In genomic region chr5:149483321-149484052, GRCm38 (mm10) we compare ENCODE assay signal across 9 mouse cellular contexts. TPM values are rescaled to one million over a fixed set of nuclear protein-coding genes. Genes with fewer than 3 reads are reported as not detected.
DNase-seq lines count a peak whose midpoint lies in the region; ATAC-seq and TF ChIP-seq lines count a peak whose summit lies in the region.
"Had no signal": no experiment of that assay in that cellular context is flagged by ENCODE, and none has a peak within 500 bp of the region (broad histone marks: within the 10 kb centered on the region; RNA-seq: fewer than 3 reads in every experiment).

No protein-coding gene starts in this region.

- no peak overlapping the region for H3K4me3 ChIP-seq in layer of hippocampus, adult 2 months
- H3K4me3 ChIP-seq in liver, postnatal 0 days (ENCODE audit: low read depth, low read length): no peak overlapping the region

- H3K36me3 ChIP-seq in liver, postnatal 0 days (replicated peaks; ENCODE audit: insufficient read depth, low read length): no peaks in the 10 kb centered on the region

- H3K4me2 ChIP-seq in liver, postnatal 0 days (ENCODE audit: low read depth, low read length): no peak overlapping the region

- no peaks in the 10 kb centered on the region for H3K4me1 ChIP-seq in liver, postnatal 0 days (ENCODE audit: insufficient read depth)

- 59% methylated on average over 12 of the region's 12 CpGs for WGBS in liver, postnatal 0 days (ENCODE audit: insufficient replicate concordance)

- no peak for ATAC-seq in Patski
- no peak for ATAC-seq in liver, postnatal 0 days

- no peaks in the 10 kb centered on the region for H3K27me3 ChIP-seq in Patski
- no peaks in the 10 kb centered on the region for H3K27me3 ChIP-seq in liver, postnatal 0 days (ENCODE audit: insufficient read depth, low read length)

- CTCF ChIA-PET in Patski (lab: Charles Lee): interaction anchor here (1.0 to 1.8 kb wide), 2 partner anchors 31 to 41 kb away, joined by 3 to 4 read pairs; no protein-coding TSS in a partner anchor

- POLR2A ChIA-PET in Patski (lab: Charles Lee): no interaction called here

- H3K9ac ChIP-seq in liver, postnatal 0 days (replicated peaks): no peak overlapping the region

- in situ Hi-C loops in Patski (cut with MboI; ENCODE audit: low pct_unique_long_range_greater_than_20kb): no loop called here

- peak; percentile 78 for TF ChIP-seq CTCF in layer of hippocampus, adult 2 months (conservative IDR thresholded peaks at IDR 0.05)
- peak; percentile 68 for TF ChIP-seq CTCF in Patski (IDR thresholded peaks at IDR 0.05)
- TF ChIP-seq CTCF in liver, postnatal 0 days (IDR thresholded peaks at IDR 0.05; ENCODE audit: low read depth): peak; percentile 41

- TF ChIP-seq EP300 in liver, postnatal 0 days (IDR thresholded peaks at IDR 0.05; ENCODE audit: low read depth): no peak

- no peak overlapping the region for H3K27ac ChIP-seq in layer of hippocampus, adult 2 months
- no peak overlapping the region for H3K27ac ChIP-seq in liver, postnatal 0 days (ENCODE audit: low read depth)

- no peaks in the 10 kb centered on the region for H3K9me3 ChIP-seq in liver, postnatal 0 days (ENCODE audit: low read length)

- intact Hi-C loops in heart, postnatal 25 days (cut with DNase I): loop anchor here (2.0 kb wide), 1 partner anchor 39 kb away; no protein-coding TSS in a partner anchor

- no peak for DNase-seq in layer of hippocampus, adult 2 months (ENCODE audit: low spot score in 2 of 2)
- no peak for DNase-seq in layer of hippocampus, adult 8-10 months (ENCODE audit: low spot score in 2 of 2)
- peak; percentile 3 to 8 for DNase-seq in CD8-positive naive resting alpha-beta T cell, adult 2 months (ENCODE audit: low read depth in 2 of 2, low spot score in 2 of 2)
- DNase-seq in Patski (ENCODE audit: low read depth, low spot score): no peak
- peak; percentile 22 for DNase-seq in liver, postnatal 0 days
- no peak for DNase-seq in spleen, postnatal 14 days (ENCODE audit: low spot score in 2 of 2)
- no peak for DNase-seq in heart, postnatal 25 days (ENCODE audit: low spot score)
- DNase-seq: kidney, adult 11 months had no signal

RNA-seq across cellular contexts. Expression of gene Tex26, which starts 44.0 kb away (rescaled TPM):
- under 1 TPM; 0.49 to 0.69 TPM for total RNA-seq in layer of hippocampus, adult 2 months (2021)
- total RNA-seq in layer of hippocampus, adult 8-10 months (2022): under 1 TPM in 1 of 4 experiments, not detected in 3; 0.23 TPM
- 0.74 TPM for polyA plus RNA-seq in Patski (2021)
- not detected in 2 replicates for polyA plus RNA-seq in liver, postnatal 0 days (2015; fragmentation: Nextera tagmentation; extraction: Ambion mirVana)
- total RNA-seq in heart, postnatal 25 days (2021): not detected
- polyA plus RNA-seq: liver, embryonic 16.5 days had no signal

RNA-seq across cellular contexts. Expression of gene Wdr95, which starts 45.0 kb away (rescaled TPM):
- 1 to 10 TPM in 1 of 2 experiments, under 1 TPM in 1; 0.41 to 1.0 TPM for total RNA-seq in layer of hippocampus, adult 2 months (2021)
- total RNA-seq in layer of hippocampus, adult 8-10 months (2022): under 1 TPM; 0.18 to 0.90 (median 0.44) TPM
- 0.03 TPM for polyA plus RNA-seq in Patski (2021)
- polyA plus RNA-seq in liver, postnatal 0 days (2015; fragmentation: Nextera tagmentation; extraction: Ambion mirVana): not detected in 2 replicates
- total RNA-seq in heart, postnatal 25 days (2021): not detected
- polyA plus RNA-seq: liver, embryonic 16.5 days had no signal

Comparison
In these comparisons a context has a peak if more than half of its experiments do, and no peak if none do; other contexts are left out.
1. DNase-seq: peak in CD8-positive naive resting alpha-beta T cell, adult 2 months (2 of 2) and liver, postnatal 0 days (single experiment); none in layer of hippocampus, adult 2 months (0 of 2), layer of hippocampus, adult 8-10 months (0 of 2), Patski (single experiment), spleen, postnatal 14 days (0 of 2) and heart, postnatal 25 days (single experiment).
2. Peak in every context shown above with its lines, with median percentiles within 50 percentile points of each other: CTCF ChIP-seq.